Mouse (Mus musculus) embryonic facial prominence, embryonic 10.5 days (tissue): ENCODE results near the gene Hhipl1. TPM values are rescaled to one million over a fixed set of nuclear protein-coding genes. Genes with fewer than 3 reads are reported as not detected.
A peak's percentile ranks its signal among the peaks of the same experiment; 100 is the strongest.

Experiments used
- DNase-seq: peaks from one replicate; pipeline ENCODE4 v3.0.0-alpha.2; 2017; ENCODE audit warnings: low spot score
- H3K27ac ChIP-seq: fragments of 300-500 bp; sonication (generic); replicated peaks from 2 replicates; pipeline ENCODE4 v1.5.1; 2016; ENCODE audit warnings: mild to moderate bottlenecking
- H3K27me3 ChIP-seq: fragments of 300-500 bp; sonication (generic); replicated peaks from 2 replicates; pipeline ENCODE4 v1.6.1; 2016; ENCODE audit warnings: low read depth, mild to moderate bottlenecking; ENCODE audit not compliant: poor library complexity, severe bottlenecking
- H3K36me3 ChIP-seq: fragments of 300-500 bp; sonication (generic); replicated peaks from 2 replicates; pipeline ENCODE4 v1.6.1; 2016; ENCODE audit warnings: mild to moderate bottlenecking, moderate library complexity
- H3K4me1 ChIP-seq: fragments of 300-500 bp; sonication (generic); 2 replicates; pipeline ENCODE4 v1.6.1; 2016
- H3K4me3 ChIP-seq: fragments of 300-500 bp; sonication (generic); 2 replicates; pipeline ENCODE4 v1.5.1; 2016; ENCODE audit warnings: mild to moderate bottlenecking, moderate library complexity
- H3K9me3 ChIP-seq: fragments of 300-500 bp; sonication (generic); 2 replicates; pipeline ENCODE4 v1.6.1; 2016; ENCODE audit warnings: mild to moderate bottlenecking
- WGBS: fragments of 180-500 bp; shearing (Covaris S2); methylation state at CpG from one replicate; pipeline ENCODE4 v1.1.7; 2016; 5-methylcytosine and 5-hydroxymethylcytosine counted together
- polyA plus RNA-seq: library from polyadenylated mRNA; unstranded; fragments of >200 nt; fragmentation: Nextera tagmentation; extraction: Ambion mirVana; gene quantifications from 2 replicates; pipeline ENCODE4 v1.2.1, GENCODE M21; 2016

Gene Hhipl1
- polyA plus RNA-seq = 0.72 and 0.99 TPM in 2 replicates

DNA sequence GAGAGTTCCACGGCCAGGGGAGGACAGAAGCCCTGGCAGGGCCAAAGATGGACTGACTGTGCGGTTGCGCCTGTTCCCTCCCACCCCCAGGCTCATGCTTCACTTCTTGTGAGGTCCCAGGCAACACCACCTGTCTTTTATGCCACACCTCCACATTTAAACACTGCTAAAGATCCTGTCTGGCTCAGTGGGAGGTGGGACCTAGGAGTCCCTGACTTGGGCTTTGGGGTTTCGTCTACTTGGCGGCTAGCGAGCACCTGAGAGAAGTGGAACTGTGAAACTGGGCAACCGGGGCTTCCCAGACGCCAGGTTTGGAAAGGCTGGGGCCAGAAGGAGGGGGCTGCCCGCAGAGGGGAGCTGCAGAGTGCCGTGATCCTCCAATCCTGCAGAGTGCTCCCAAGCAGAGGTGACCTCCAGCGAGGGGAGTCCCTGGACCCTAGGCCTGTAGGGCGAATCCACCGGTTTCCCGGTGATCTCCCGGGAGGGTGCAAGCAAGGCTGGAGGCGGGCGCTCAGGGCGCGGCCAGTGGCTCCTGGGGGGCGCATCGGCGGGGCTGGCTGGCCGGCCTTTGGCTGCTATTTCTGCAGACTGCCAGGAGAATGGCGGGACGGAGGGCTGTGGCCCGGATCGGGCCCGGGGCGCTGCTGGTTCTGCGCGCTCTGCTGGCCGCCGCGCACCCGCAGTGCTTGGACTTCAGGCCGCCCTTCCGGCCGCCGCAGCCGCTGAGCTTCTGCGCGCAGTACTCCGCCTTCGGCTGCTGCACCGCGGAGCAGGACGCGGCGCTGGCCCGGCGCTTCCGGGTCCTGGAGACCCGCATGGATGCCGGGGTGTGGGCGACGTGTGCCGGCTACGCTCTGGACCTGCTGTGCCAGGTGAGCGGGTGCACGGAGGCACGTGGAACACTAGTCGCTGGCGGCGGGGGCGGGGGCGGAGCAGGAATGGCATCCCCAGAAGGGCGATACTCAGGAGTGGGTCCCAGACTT lies at the start of gene Hhipl1:
Gene Hhipl1, plus strand, starts transcription at position 459 of the 983 bp plus-strand sequence.
- peak; percentile 74 for DNase-seq
- Histone ChIP-seq H3K27ac (peak within 1 kb of the TSS; percentile 85), H3K9me3 (no peaks in the 10 kb centered on the region), H3K27me3 (peaks cover 60% of the 10 kb centered on the region), H3K4me1 (peaks cover 41% of the 10 kb centered on the region), H3K36me3 (no peaks in the 10 kb centered on the region), H3K4me3 (peak within 1 kb of the TSS; percentile 71)
- WGBS = 4% methylated on average over 67 of the region's 67 CpGs

DNA sequence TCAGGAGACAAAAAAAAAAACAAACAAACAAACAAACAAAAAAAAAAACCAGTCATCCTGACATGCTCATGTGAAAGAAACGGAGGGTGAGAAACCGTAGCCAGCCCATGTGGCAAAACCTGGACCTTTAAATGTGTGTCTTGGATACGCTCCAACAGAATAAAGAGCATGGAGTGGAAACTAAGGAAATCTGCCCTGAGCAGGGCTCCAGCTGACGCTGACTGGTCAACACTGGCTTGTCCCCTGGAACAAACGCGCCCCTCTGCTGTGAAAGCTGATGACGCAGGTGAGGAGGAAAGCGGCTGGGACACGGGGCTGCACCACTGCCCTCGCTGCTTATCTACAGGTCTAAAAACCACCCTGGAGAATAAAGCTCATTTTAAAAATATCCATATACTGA lies 49.3 kb upstream of the Hhipl1 start:
- WGBS = 68% methylated on average over 10 of the region's 10 CpGs
- Histone ChIP-seq H3K27me3 (no peaks in the 10 kb centered on the region), H3K27ac (no peak overlapping the region), H3K36me3 (no peaks in the 10 kb centered on the region), H3K4me1 (peaks cover 88% of the 10 kb centered on the region), H3K4me3 (no peak overlapping the region), H3K9me3 (no peaks in the 10 kb centered on the region)
- no peak for DNase-seq

DNA sequence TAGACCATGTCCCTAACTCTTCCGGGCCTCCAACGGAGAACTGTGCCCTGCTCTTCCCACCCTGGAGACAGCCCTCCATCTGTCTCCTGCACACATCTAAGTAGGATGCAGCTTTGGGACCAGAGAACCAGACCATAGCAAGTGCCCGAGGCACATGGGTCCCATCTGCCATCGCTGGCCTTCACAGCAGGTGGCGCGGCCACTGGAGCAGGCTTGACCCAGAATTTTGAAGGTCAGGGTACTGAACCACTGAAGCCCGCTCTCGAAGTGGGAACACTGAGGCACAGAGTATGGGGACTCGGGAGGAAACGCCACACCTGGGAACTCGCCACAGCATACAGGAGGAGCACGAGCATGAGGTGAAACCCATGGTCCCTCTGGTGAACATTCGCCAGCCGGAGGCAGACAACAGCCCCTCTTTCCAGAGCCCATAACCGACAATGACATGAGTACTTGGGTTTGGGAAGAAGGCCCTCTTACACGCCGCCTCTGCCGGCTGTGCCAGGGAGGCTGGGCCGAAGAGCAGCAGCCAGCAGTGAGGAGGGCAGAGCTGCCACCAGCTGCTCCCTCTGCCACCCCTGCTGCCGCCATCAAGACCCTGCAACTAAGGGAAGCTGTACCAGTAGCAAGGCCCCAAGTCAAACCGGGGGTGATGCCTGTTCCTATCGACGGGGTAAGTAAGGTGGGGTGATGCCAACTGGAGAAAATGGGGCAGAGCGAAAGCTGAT lies 46.6 kb upstream of the Hhipl1 start:
- Histone ChIP-seq H3K4me3 (no peak overlapping the region), H3K27me3 (no peaks in the 10 kb centered on the region), H3K36me3 (no peaks in the 10 kb centered on the region), H3K27ac (peak overlapping the region; percentile 15), H3K4me1 (peaks cover 84% of the 10 kb centered on the region), H3K9me3 (no peaks in the 10 kb centered on the region)
- no peak for DNase-seq
- WGBS = 88% methylated on average over 24 of the region's 24 CpGs

DNA sequence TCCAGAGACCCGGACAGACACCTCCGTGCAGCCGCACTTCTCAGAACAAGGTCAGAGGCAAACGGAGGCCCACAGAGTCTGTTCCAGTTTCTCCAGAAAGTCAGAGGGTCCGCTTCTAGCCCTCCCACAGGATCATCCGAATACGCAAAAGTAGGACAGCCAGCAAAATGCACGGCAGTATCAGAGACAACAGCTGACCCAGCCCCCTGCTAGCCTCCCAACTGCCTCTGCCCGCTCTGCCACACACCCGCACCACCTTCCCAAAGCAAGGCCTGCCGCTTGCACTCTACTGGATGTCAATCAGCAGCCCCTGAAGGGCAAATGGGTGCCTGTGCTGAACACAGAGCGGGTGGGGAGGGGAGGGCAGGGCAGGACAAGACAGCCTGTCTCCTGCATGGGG lies 45.1 kb upstream of the Hhipl1 start:
- Histone ChIP-seq H3K27ac (peak overlapping the region; percentile 25), H3K4me1 (peaks cover 86% of the 10 kb centered on the region), H3K4me3 (no peak overlapping the region), H3K36me3 (no peaks in the 10 kb centered on the region), H3K27me3 (no peaks in the 10 kb centered on the region), H3K9me3 (no peaks in the 10 kb centered on the region)
- DNase-seq = no peak
- 86% methylated on average over 12 of the region's 12 CpGs for whole genome bisulfite sequencing

DNA sequence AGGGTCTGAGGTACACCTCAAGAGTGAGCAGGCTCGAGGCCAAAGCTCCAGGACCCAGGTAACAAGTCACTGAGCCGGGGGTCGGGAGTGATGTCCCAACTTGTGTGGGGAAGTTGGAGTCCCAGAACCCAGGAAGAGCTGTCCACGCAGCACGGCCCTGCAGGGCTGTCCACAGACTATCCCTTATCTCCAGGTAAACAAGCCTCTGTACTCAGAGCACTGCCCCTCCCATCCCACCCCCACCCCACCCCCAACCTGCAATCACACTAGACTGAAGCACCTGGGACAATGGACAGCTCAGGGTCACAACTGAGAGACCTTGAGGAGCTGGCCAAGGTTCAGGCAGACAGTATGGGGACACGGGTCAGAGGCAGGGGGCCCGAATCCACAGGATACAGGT lies 41.2 kb upstream of the Hhipl1 start:
- no peak for DNase-seq
- Histone ChIP-seq H3K9me3 (no peaks in the 10 kb centered on the region), H3K4me1 (peaks cover 88% of the 10 kb centered on the region), H3K27me3 (no peaks in the 10 kb centered on the region), H3K36me3 (peaks cover 22% of the 10 kb centered on the region), H3K27ac (peak overlapping the region; percentile 69), H3K4me3 (no peak overlapping the region)
- 68% methylated on average over 7 of the region's 7 CpGs for WGBS

DNA sequence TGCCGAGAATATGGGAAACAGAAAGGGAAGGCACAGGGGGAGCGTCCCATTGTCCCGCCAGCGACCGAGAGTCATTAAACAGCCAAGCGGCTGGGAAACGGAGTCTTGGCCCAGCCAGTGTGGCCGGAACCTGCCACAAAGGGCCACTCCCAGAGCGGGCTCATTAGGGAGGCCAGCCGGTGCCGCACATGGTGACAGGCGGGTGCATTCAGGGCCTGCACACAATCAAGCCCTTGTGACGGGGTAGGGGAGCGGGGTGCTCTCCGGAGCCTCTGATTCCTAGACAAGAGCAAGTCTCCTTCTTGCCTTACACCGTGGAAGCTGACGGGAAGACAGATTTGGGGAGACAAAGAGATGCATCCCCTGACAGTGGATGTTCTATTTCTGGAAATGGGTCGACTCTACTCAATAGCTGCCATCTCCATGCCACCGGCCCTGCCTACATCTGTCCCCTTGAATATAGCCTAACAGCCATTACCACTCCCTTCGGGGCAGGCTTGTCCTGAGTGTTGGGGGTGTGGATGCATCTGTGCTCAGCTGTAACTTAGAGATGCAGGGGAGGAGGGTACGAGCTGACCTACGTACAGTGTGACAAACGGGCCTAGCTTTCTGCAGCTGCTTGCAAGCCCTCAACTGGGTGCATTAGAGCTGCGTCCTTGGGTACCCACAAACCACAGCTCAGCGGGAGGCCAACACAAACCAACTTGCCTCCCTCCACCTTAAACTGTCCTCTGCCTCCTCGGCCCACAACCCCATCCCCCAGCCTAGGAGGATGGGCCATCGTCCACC lies 40.0 kb upstream of the Hhipl1 start:
- 18% methylated on average over 27 of the region's 27 CpGs for WGBS
- Histone ChIP-seq H3K27me3 (no peaks in the 10 kb centered on the region), H3K4me1 (peaks cover 91% of the 10 kb centered on the region), H3K27ac (peak overlapping the region; percentile 69), H3K4me3 (peak overlapping the region; percentile 41), H3K36me3 (peaks cover 28% of the 10 kb centered on the region), H3K9me3 (no peaks in the 10 kb centered on the region)
- DNase-seq = peak; percentile 67

DNA sequence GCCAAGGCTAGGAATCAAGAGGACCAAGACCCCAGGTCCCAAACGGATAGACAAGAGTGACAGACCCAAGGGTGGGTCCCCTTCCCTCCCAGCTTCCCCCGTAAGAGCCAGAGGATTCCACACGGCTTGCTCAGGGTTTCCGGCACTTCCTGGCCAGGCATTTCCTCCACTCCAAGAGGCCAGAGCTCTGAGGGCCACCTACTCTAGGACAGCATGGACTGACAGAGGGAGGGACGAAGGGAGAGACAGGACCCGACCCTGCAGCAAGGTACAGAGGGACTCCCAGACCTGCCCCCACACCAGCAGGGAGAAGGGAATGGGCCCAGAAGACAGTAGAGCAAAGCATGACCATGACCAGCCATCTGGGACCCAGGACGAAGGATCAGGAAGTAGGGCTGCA lies 38.4 kb upstream of the Hhipl1 start:
- peaks cover 94% of the 10 kb centered on the region for H3K4me1 ChIP-seq
- DNase-seq = no peak
- no peak overlapping the region for H3K4me3 ChIP-seq
- H3K27me3 ChIP-seq = no peaks in the 10 kb centered on the region
- no peaks in the 10 kb centered on the region for H3K9me3 ChIP-seq
- WGBS = 75% methylated on average over 7 of the region's 7 CpGs
- peaks cover 39% of the 10 kb centered on the region for H3K36me3 ChIP-seq
- peak overlapping the region; percentile 69; the same call in 1 of the 2 replicates for H3K27ac ChIP-seq

DNA sequence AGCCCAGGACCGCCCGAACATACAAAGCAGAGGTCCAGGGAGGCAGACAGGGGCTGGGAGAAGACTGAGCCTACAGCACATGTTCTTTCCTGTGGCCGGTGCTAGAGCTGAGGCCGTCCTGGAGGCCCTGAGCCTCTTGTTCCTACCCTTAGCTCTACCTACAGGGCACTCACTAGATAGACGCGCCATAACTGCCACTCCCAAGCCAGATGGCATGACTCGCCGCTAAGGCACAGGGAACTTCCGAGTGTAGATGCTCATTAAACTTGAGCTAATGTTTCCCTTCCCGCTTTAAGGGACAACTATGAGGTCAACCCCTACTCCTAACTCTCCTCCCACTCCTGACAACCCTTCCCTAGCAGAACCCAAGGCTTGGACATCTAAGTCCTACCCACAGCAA lies 37.1 kb upstream of the Hhipl1 start:
- Histone ChIP-seq H3K27ac (no peak overlapping the region; the same call in 1 of the 2 replicates), H3K4me1 (peaks cover 95% of the 10 kb centered on the region), H3K9me3 (no peaks in the 10 kb centered on the region), H3K27me3 (no peaks in the 10 kb centered on the region), H3K36me3 (peaks cover 39% of the 10 kb centered on the region), H3K4me3 (no peak overlapping the region)
- DNase-seq = no peak
- WGBS = 92% methylated on average over 10 of the region's 10 CpGs

DNA sequence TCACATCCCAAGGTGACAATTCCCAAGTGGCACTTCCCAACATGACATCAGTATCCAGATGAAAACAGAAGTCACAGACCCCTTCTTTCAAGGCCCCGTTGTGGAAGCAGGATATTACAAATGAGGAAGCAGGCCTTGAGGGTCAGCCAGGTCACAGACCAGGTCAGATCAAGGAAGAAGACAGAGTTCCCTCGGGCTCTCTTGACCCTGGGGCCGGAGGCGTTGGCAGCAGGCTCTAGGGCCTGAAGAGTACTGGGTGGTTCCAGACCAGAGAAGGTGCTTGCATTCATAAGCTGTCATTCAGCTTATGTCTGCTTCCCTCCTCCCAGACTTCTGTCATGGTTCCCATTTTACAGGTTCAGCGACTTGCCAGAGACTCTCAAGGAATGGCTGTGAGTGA lies 36.4 kb upstream of the Hhipl1 start:
- WGBS = 61% methylated on average over 5 of the region's 5 CpGs
- H3K4me1 ChIP-seq = peaks cover 95% of the 10 kb centered on the region

DNA sequence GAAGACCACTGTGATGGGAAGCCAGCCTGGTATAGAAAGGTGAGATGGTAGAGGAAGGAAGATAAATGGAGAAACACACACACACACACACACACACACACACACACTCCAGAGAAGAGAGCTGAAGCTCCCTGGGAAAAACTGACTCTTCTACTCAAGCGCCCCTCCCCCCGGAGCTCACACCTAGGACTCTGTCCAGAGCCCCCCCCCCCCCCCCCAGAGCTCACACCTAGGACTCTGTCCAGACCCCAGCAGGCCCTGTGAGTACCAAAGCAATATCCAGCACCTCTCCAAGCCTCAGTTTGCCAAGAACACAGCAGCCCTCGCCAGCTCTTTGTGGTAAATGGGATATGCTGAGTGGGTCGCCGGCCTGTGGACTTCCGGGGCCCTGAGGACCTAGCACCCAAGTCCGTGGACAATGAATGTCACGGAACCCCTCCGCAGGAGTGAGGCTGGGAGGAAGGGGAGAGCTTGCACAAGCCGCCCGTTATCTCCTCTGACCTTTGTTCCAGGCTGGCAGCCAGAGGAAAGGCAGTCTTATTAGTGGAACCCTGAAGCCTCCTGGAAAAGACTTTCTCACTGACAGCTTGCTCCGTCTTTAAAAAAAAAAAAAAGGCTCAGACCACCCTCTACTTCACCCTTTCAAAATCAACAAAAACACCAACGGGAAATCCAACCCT lies 35.7 kb upstream of the Hhipl1 start:
- Histone ChIP-seq H3K27ac (0 out of 2 replicates have a peak overlapping the region, but pooled peaks have one; percentile 48), H3K4me1 (peaks cover 93% of the 10 kb centered on the region), H3K27me3 (no peaks in the 10 kb centered on the region), H3K9me3 (no peaks in the 10 kb centered on the region), H3K36me3 (peaks cover 39% of the 10 kb centered on the region), H3K4me3 (peak overlapping the region; percentile 26; the same call in 1 of the 2 replicates)
- DNase-seq = no peak
- WGBS = 62% methylated on average over 13 of the region's 13 CpGs

More for the DNA sequence above, 36.4 kb upstream of the Hhipl1 start:
- no peaks in the 10 kb centered on the region for H3K9me3 ChIP-seq
- no peak overlapping the region for H3K4me3 ChIP-seq
- H3K36me3 ChIP-seq = peaks cover 39% of the 10 kb centered on the region
- H3K27me3 ChIP-seq = no peaks in the 10 kb centered on the region
- no peak overlapping the region for H3K27ac ChIP-seq
- no peak for DNase-seq

DNA sequence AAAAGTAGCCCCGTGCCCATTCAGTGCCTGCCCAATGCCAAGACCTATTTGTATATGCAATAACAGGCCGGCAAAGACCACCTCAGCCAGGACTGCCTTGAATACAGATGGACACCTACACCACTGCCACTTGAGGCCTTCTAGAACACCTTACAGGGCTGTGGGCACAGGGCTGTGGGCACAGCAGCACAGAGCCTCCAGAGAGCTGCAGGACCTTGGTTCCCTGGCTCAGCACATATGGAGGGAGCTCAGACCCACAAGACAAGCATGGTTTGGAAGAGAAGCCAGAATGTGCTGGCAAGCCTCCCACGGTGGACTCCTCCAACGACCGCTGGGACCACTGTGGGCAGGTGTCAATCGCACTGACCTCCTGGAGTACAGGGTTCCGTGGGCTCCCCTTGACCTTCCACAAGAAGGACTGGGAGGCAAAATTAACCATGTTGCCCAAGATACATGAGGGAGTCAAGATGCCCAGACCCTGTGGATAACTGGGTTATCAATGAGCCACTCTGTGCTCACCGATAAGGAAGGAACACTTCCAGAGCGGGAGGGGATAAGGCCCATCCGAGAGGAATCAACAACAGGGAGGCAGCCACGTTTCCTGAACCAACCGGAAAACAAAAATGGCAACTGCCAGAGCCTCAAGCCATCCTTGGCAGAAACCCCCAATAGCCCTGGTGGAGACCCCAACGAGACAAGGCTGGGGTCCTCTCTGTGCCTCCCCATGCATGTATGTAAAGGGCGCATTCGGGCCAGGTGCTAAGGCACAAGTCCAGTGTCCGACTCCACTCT lies 34.5 kb upstream of the Hhipl1 start:
- no peak for DNase-seq
- WGBS = 85% methylated on average over 16 of the region's 16 CpGs
- Histone ChIP-seq H3K4me3 (peak overlapping the region; percentile 87; the same call in 1 of the 2 replicates), H3K27ac (no peak overlapping the region), H3K27me3 (no peaks in the 10 kb centered on the region), H3K4me1 (peaks cover 88% of the 10 kb centered on the region), H3K36me3 (peaks cover 39% of the 10 kb centered on the region), H3K9me3 (no peaks in the 10 kb centered on the region)
